Mouse (Mus musculus): ENCODE data around the gene Ccl5.
A peak's percentile ranks its signal among the peaks of the same experiment; 100 is the strongest.
"Not testable (repeated sequence)": the region's sequence is repeated elsewhere in the genome, so short reads cannot be mapped to it uniquely, and the experiment has no call there.

Gene Ccl5

GRCm38 (mm10) chr11:83530360-83530759 is at the start of gene Ccl5:
TSS of gene Ccl5 (minus strand) at chr11:83530518.
- DNase-seq (ENCODE audit: low spot score in 2 of 2): no peak

GRCm38 (mm10) chr11:83578999-83579398 is 48.7 kb upstream of the Ccl5 start:
- DNase-seq (ENCODE audit: low spot score in 2 of 2): no peak

GRCm38 (mm10) chr11:83578186-83578760 is 48.0 kb upstream of the Ccl5 start, which contains the start of gene Ccl9:
TSS of gene Ccl9 (minus strand) at chr11:83578636.
- no peak for DNase-seq (ENCODE audit: low spot score in 2 of 2)

- DNase-seq (ENCODE audit: low spot score in 2 of 2): no peak
These were observed 46.7 kb upstream of the Ccl5 start for GRCm38 (mm10) chr11:83576927-83577555.

GRCm38 (mm10) chr11:83572834-83573233 is 42.5 kb upstream of the Ccl5 start:
- no peak for DNase-seq (ENCODE audit: low spot score in 2 of 2)

GRCm38 (mm10) chr11:83572223-83572622 is 41.9 kb upstream of the Ccl5 start:
- DNase-seq (ENCODE audit: low spot score in 2 of 2): no peak

GRCm38 (mm10) chr11:83570189-83570588 is 39.9 kb upstream of the Ccl5 start:
- DNase-seq (ENCODE audit: low spot score in 2 of 2): no peak

GRCm38 (mm10) chr11:83569249-83569648 is 38.9 kb upstream of the Ccl5 start:
- no peak for DNase-seq (ENCODE audit: low spot score in 2 of 2)

GRCm38 (mm10) chr11:83568786-83569185 is 38.5 kb upstream of the Ccl5 start:
- DNase-seq (ENCODE audit: low spot score in 2 of 2): no peak

GRCm38 (mm10) chr11:83568061-83568460 is 37.7 kb upstream of the Ccl5 start:
- DNase-seq (ENCODE audit: low spot score in 2 of 2): no peak

- DNase-seq (ENCODE audit: low spot score in 2 of 2): no peak
These were observed 37.0 kb upstream of the Ccl5 start for GRCm38 (mm10) chr11:83567311-83567710.

- no peak for DNase-seq (ENCODE audit: low spot score in 2 of 2)
These were observed 36.3 kb upstream of the Ccl5 start for GRCm38 (mm10) chr11:83566617-83567016.

- DNase-seq (ENCODE audit: low spot score in 2 of 2): no peak
These were observed 33.4 kb upstream of the Ccl5 start for GRCm38 (mm10) chr11:83563754-83564153.

GRCm38 (mm10) chr11:83562311-83562887 is 32.1 kb upstream of the Ccl5 start:
- no peak for DNase-seq (ENCODE audit: low spot score in 2 of 2)

- DNase-seq (ENCODE audit: low spot score in 2 of 2): no peak
These were observed 30.1 kb upstream of the Ccl5 start for GRCm38 (mm10) chr11:83560405-83560804.

- no peak for DNase-seq (ENCODE audit: low spot score in 2 of 2)
These were observed 26.8 kb upstream of the Ccl5 start for GRCm38 (mm10) chr11:83557074-83557473.

GRCm38 (mm10) chr11:83556085-83556781 is 25.9 kb upstream of the Ccl5 start:
- DNase-seq (ENCODE audit: low spot score in 2 of 2): peak in 1 of 2 experiments; percentile 25

- no peak for DNase-seq (ENCODE audit: low spot score in 2 of 2)
These were observed 21.4 kb upstream of the Ccl5 start for GRCm38 (mm10) chr11:83551668-83552067.

- not testable (repeated sequence) for DNase-seq (ENCODE audit: low spot score in 2 of 2)
These were observed 20.7 kb upstream of the Ccl5 start for GRCm38 (mm10) chr11:83551037-83551436.

GRCm38 (mm10) chr11:83550186-83550632 is 19.9 kb upstream of the Ccl5 start:
- DNase-seq (ENCODE audit: low spot score in 2 of 2): no peak

- DNase-seq (ENCODE audit: low spot score in 2 of 2): no peak
These were observed 13.9 kb upstream of the Ccl5 start for GRCm38 (mm10) chr11:83544214-83544613.

- DNase-seq (ENCODE audit: low spot score in 2 of 2): no peak
These were observed 11.1 kb upstream of the Ccl5 start for GRCm38 (mm10) chr11:83541415-83541814.

- DNase-seq (ENCODE audit: low spot score in 2 of 2): no peak
These were observed 10.6 kb upstream of the Ccl5 start for GRCm38 (mm10) chr11:83540931-83541330.

Data from cerebellum, postnatal 4 days (tissue).